Mouse (Mus musculus): ENCODE data around the gene Psmb5.
"Not testable (repeated sequence)": the region's sequence is repeated elsewhere in the genome, so short reads cannot be mapped to it uniquely, and the experiment has no call there.

Gene Psmb5

DNA sequence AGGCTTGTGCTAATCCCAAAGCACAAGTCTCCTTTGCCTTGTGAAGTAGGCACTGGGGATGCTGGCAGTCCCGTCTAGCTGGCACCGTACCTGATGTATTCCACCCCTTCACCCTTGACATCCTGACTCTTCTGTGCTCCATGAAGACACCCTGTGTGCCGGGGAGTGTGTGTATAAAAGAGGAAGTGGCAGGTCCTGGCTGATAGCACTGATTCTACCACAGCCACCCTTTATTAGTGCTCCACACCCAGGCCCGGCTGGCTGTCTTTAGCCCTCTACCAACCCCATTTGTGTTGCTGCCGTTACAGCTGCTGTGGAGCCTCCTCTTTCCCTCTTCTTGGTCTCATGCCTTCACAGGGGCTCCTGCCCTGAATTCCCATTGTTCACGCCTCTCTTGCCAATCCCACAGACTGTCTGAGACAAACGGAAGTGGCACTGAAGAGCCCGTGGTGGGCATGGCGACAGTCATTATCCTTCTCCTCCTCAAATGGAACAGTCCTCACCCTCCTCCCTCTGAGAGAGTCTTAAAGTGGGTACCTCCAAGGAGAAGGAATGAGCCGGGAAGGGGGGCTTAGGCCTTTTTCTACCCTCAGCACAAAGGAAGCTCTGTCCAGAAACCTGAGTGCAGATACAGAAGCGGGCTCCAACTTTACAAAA lies 12.9 kb upstream of the Psmb5 start:
- in situ Hi-C loops (cut with MboI), result no loop called here

DNA sequence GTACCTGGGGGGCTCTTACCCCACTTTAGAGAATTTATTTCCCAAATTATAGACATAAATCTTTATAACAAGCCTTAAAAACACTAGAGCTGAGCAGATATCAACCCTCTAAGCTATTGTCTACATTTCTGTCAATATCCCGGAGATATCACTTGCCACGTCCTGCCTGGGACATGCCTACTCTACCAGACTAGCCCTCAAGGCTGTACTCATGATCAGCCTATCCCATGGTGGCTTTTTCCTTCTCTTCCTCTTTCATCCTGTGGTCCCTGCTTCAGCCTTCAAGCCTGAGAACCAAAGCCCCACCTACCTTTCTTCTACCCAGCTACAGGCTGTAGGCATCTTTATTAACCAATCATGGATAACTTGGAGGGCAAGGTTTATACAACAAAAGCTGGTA lies 12.0 kb upstream of the Psmb5 start:
- in situ Hi-C loops (cut with MboI), result no loop called here

GRCm38 (mm10) chr14:54628103-54628502 lies 10.3 kb upstream of the Psmb5 start:
- in situ Hi-C loops (cut with MboI), result no loop called here

- in situ Hi-C loops (cut with MboI), result no loop called here
Observed at GRCm38 (mm10) chr14:54624976-54625375, 7.2 kb upstream of the Psmb5 start.

- in situ Hi-C loops (cut with MboI), result no loop called here
Observed at GRCm38 (mm10) chr14:54623334-54623733, 5.5 kb upstream of the Psmb5 start.

DNA sequence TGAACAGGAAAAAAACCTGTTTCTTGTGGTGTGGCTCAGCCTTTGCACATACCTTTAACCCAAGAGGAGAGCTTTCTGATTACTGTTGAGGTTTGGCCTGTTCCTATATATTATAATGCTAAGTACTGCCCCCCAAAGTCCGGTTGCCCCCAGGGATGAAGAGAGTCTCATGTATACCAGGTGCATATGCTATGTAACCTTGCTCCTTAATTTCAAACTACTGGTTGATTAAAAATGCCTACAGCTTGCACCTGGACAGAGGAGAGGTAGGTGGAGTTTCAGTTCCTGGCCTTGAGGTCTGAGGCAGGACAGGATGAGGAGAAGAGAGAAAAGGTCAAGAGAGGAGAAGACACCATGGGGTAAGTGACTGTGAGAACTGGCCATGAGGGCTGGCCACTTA lies 3.3 kb upstream of the Psmb5 start, which contains the start of gene Psmb11:
Gene Psmb11, plus strand, starts transcription at position 301 of the 400 bp plus-strand sequence.
- in situ Hi-C loops (cut with MboI), result no loop called here

- in situ Hi-C loops (cut with MboI), result no loop called here
Observed at GRCm38 (mm10) chr14:54617152-54617896, 498 bp downstream of the Psmb5 start.

DNA sequence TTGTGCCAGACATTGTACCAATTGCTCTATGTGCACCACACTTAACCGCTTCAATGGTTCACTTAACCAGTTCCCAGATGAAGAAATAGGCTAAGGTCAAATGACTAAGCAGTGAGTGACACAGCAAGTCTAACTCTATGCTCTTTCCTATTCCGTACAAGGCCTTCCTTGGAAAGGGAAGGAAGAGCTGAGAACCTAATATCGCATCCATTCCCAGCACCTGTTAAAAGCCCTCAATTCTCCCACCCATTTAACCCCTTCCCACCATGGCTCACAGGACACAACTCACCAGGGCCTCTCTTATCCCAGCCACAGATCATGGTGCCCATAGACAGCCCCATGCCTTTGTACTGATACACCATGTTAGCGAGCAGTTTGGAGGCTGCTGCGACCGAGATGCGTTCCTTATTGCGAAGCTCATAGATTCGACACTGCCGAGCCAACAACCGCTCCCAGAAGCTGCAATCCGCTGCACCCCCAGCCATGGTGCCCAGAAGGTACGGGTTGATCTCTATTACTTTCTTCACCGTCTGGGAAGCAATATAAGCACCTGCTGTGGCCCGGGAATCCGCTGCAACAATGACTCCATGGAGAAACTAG lies 1.5 kb downstream of the Psmb5 start:
- in situ Hi-C loops (cut with MboI), result no loop called here

- in situ Hi-C loops (cut with MboI), result not testable (repeated sequence)
Observed at GRCm38 (mm10) chr14:54614130-54614529, 3.7 kb downstream of the Psmb5 start.

DNA sequence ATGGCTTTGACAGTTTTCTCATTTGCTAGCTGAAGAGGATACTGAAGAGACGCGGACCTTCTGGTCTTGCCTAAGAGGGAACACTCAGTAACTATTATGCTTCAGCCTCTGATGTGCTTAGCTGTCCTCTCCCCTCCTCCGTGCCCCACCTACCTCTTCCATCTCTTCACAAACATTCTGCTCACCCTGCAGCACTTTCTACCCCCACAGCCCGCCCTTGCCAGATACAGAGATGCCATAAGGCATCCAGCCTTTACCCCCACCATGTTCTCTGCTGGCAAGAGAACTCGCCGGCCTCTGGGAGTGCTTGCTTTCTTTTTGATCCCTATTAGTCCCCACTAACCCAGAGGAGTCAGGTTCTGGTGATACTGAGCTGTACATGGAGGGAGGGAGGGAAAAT lies 7.2 kb downstream of the Psmb5 start:
- in situ Hi-C loops (cut with MboI), result no loop called here

DNA sequence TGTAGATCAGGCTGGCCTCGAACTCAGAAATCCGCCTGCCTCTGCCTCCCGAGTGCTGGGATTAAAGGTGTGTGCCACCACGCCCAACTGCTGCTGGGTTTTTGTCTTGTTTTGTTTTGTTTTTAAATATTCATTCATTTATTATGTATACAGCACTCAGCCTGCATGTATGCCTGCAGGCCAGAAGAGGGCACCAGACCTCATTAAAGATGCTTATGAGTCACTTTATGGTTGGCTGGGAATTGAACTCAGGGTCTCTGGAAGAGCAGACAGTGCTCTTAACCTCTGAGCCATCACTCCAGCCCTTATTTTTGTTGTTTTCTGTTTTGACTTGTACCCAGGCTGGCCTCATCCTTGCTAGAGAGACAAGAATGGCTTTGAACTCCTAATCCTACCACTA lies 7.9 kb downstream of the Psmb5 start:
- in situ Hi-C loops (cut with MboI), result no loop called here

- in situ Hi-C loops (cut with MboI), result no loop called here
Observed at GRCm38 (mm10) chr14:54609245-54609644, 8.6 kb downstream of the Psmb5 start.

GRCm38 (mm10) chr14:54607226-54607625 lies 10.6 kb downstream of the Psmb5 start:
- in situ Hi-C loops (cut with MboI), result no loop called here

- in situ Hi-C loops (cut with MboI), result no loop called here
Observed at GRCm38 (mm10) chr14:54605752-54606321, 12.0 kb downstream of the Psmb5 start, which contains the start of gene 4931414P19Rik. 4931414P19Rik (minus strand) TSS chr14:54605993.

- in situ Hi-C loops (cut with MboI), result no loop called here
Observed at GRCm38 (mm10) chr14:54603686-54604085, 14.1 kb downstream of the Psmb5 start.

DNA sequence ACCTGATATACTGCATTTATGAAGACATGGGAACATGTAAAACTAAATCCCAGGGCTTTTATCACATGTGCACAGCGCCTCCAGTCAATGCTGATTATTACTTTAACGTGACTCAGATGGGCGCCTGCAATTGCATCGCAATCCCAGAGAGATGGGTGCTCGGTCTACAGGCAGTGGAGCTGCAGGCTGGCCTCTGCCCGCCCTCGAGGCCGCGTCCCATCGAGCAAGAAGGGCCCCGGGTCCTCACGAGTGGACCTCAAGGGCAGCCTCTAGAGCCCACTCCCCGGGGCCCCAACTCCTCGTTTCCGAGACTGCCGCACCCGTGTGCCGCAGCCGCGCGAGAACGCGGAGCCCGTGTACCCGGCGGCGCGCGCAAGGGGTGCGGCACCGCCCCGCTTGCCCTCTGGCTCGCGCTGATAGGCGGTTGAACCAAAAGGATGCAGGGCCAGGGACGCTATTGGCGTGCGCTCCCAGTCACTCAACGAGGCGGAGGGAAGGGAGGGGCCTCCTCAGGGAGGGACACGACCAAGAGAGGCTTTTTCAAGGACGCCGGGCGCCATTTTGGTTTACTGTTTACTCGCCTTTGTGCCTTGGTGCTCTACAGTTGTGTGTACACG lies 14.7 kb downstream of the Psmb5 start:
- in situ Hi-C loops (cut with MboI), result no loop called here

GRCm38 (mm10) chr14:54602613-54603012 lies 15.2 kb downstream of the Psmb5 start:
- in situ Hi-C loops (cut with MboI), result no loop called here

DNA sequence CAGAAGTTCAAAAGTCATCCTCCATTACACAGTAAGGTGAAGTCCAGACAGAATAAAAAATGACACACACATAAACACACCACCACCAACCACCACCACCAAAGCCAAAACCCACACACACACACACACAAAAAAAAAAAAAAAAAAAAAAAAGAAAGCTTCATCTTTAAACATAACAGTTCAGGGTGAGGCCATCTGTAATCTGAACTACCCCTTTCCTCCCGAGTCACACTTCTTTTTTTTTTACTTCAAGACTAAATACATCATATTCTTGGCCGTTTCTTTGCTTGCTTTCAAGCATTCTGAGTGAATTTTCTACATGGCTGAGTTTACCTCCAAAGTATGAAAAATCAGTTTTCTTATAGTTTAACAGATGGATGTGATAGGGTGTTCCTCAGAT lies 16.2 kb downstream of the Psmb5 start:
- in situ Hi-C loops (cut with MboI), result no loop called here

DNA sequence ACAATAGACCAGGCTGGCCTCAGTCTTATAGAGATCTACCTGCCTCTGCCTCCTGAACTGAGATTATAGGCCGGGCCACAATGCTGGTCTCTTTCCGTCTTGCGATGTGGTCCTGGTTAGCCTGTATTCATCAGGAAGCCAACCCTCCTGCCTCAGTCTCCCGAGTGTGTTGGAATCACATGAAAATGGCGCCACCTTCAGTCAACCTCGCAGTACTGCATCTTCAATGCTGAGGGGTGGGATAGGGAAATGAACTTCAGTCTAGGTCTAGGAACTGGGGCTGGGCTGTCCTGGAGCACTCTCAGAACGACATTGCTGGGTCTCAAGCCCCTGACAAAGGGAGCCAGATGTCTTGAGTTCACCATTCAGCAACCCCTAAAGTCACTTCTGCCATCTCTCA lies 20.7 kb downstream of the Psmb5 start:
- in situ Hi-C loops (cut with MboI), result no loop called here

GRCm38 (mm10) chr14:54594631-54595414 lies 23.0 kb downstream of the Psmb5 start:
- in situ Hi-C loops (cut with MboI), result no loop called here

DNA sequence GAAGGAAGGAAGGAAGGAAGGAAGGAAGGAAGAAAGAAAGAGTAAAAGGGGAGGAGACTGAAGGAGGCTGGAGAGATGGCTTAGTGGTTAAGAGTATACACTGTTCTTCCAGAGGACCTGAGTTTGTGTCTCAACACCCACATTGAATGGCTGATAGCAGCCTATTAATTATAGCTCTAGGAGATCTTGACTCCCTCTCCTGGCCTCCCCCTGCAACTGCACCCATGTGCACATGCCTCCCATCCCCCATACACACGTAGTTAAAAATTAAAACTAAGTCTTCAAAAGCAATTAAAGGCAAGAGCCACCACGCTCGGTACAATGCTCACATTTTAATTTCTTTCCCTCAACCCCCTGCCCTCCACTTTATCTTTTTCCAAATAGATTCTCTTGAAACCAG lies 23.8 kb downstream of the Psmb5 start:
- in situ Hi-C loops (cut with MboI), result no loop called here

Measured in mature B cell (primary cell).